Mouse (Mus musculus): ENCODE data around the gene Emid1.
A peak's percentile ranks its signal among the peaks of the same experiment; 100 is the strongest.

Gene Emid1

GRCm38 (mm10) chr11:5151680-5152337, at the start of gene Emid1:
Emid1 (minus strand) TSS chr11:5152257.
- DNase-seq (ENCODE audit: low spot score): no peak

GRCm38 (mm10) chr11:5199879-5200278, 47.8 kb upstream of the Emid1 start:
- no peak for DNase-seq (ENCODE audit: low spot score)

- no peak for DNase-seq (ENCODE audit: low spot score)
Observed at GRCm38 (mm10) chr11:5197068-5197467, 45.0 kb upstream of the Emid1 start.

- DNase-seq (ENCODE audit: low spot score): no peak
Observed at GRCm38 (mm10) chr11:5196583-5196982, 44.5 kb upstream of the Emid1 start.

- no peak for DNase-seq (ENCODE audit: low spot score)
Observed at GRCm38 (mm10) chr11:5193576-5193881, 41.5 kb upstream of the Emid1 start.

- DNase-seq (ENCODE audit: low spot score): no peak
Observed at GRCm38 (mm10) chr11:5192840-5193575, 41.0 kb upstream of the Emid1 start.

- DNase-seq (ENCODE audit: low spot score): peak; percentile 54
Observed at GRCm38 (mm10) chr11:5192084-5192516, 40.0 kb upstream of the Emid1 start.

- no peak for DNase-seq (ENCODE audit: low spot score)
Observed at GRCm38 (mm10) chr11:5189239-5189933, 37.3 kb upstream of the Emid1 start.

GRCm38 (mm10) chr11:5188170-5188569, 36.1 kb upstream of the Emid1 start:
- DNase-seq (ENCODE audit: low spot score): no peak

GRCm38 (mm10) chr11:5184832-5185231, 32.8 kb upstream of the Emid1 start:
- DNase-seq (ENCODE audit: low spot score): no peak

- DNase-seq (ENCODE audit: low spot score): no peak
Observed at GRCm38 (mm10) chr11:5184250-5184649, 32.2 kb upstream of the Emid1 start.

GRCm38 (mm10) chr11:5182870-5183269, 30.8 kb upstream of the Emid1 start:
- no peak for DNase-seq (ENCODE audit: low spot score)

- peak; percentile 93 for DNase-seq (ENCODE audit: low spot score)
Observed at GRCm38 (mm10) chr11:5181850-5182404, 29.9 kb upstream of the Emid1 start.

GRCm38 (mm10) chr11:5179391-5179790, 27.3 kb upstream of the Emid1 start:
- DNase-seq (ENCODE audit: low spot score): no peak

GRCm38 (mm10) chr11:5177171-5177570, 25.1 kb upstream of the Emid1 start:
- DNase-seq (ENCODE audit: low spot score): no peak

- DNase-seq (ENCODE audit: low spot score): no peak
Observed at GRCm38 (mm10) chr11:5176685-5177084, 24.6 kb upstream of the Emid1 start.

GRCm38 (mm10) chr11:5175866-5176265, 23.8 kb upstream of the Emid1 start:
- no peak for DNase-seq (ENCODE audit: low spot score)

GRCm38 (mm10) chr11:5175141-5175540, 23.1 kb upstream of the Emid1 start:
- no peak for DNase-seq (ENCODE audit: low spot score)

GRCm38 (mm10) chr11:5172861-5173260, 20.8 kb upstream of the Emid1 start:
- DNase-seq (ENCODE audit: low spot score): no peak

- no peak for DNase-seq (ENCODE audit: low spot score)
Observed at GRCm38 (mm10) chr11:5167311-5167710, 15.3 kb upstream of the Emid1 start.

GRCm38 (mm10) chr11:5165471-5165916, 13.4 kb upstream of the Emid1 start:
- no peak for DNase-seq (ENCODE audit: low spot score)

GRCm38 (mm10) chr11:5164310-5164709, 12.3 kb upstream of the Emid1 start:
- no peak for DNase-seq (ENCODE audit: low spot score)

GRCm38 (mm10) chr11:5163421-5163820, 11.4 kb upstream of the Emid1 start:
- no peak for DNase-seq (ENCODE audit: low spot score)

All from testis, postnatal 10 days (tissue).